Mouse (Mus musculus) gastrocnemius, adult 18-20 months (tissue): ENCODE measurements around the gene Gm20388. TPM values are rescaled to one million over a fixed set of nuclear protein-coding genes. Genes with fewer than 3 reads are reported as not detected.
"Not testable (repeated sequence)": the region's sequence is repeated elsewhere in the genome, so short reads cannot be mapped to it uniquely, and the experiment has no call there.

Experiments used
- DNase-seq: peaks from one replicate; pipeline ENCODE4 v3.0.0; 2021; ENCODE audit warnings: low spot score
- total RNA-seq, 2 experiments: library from RNA; stranded (reverse); gene quantifications; 2 replicates each; pipeline ENCODE4 v1.2.3; 2021

Gm20388 gene
- total RNA-seq, 2 experiments from 2014 or later = 10.5 to 12.3 TPM

GRCm38 (mm10) chr8:122312553-122312952 is 2401.9 kb downstream of the Gm20388 start:
- DNase-seq = peak; percentile 17

DNA sequence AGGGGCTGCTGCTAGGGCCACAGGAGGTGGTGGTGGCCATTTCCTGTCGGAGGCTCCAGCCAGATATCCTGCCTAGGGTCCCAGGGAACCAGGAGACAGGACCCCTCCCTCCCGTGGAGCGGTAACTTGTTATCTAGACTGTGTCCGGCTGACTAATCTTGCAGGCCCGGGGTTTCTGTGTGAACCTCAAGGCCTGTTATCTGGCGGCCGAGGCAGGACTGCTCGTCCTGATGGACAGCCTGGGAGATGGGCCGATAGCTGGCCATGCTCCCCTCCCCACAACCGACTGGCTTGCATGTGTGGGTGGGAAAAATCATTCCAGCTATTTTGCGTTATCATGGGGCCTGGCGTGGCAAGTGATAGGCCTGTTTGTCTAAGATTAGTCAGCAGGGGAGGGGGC is 2402.7 kb downstream of the Gm20388 start:
- DNase-seq = no peak

GRCm38 (mm10) chr8:122314899-122315496 is 2404.4 kb downstream of the Gm20388 start:
- DNase-seq = no peak

GRCm38 (mm10) chr8:122316402-122316801 is 2405.8 kb downstream of the Gm20388 start:
- DNase-seq = no peak

- DNase-seq = no peak
These were observed 2407.4 kb downstream of the Gm20388 start for GRCm38 (mm10) chr8:122317918-122318475.

DNA sequence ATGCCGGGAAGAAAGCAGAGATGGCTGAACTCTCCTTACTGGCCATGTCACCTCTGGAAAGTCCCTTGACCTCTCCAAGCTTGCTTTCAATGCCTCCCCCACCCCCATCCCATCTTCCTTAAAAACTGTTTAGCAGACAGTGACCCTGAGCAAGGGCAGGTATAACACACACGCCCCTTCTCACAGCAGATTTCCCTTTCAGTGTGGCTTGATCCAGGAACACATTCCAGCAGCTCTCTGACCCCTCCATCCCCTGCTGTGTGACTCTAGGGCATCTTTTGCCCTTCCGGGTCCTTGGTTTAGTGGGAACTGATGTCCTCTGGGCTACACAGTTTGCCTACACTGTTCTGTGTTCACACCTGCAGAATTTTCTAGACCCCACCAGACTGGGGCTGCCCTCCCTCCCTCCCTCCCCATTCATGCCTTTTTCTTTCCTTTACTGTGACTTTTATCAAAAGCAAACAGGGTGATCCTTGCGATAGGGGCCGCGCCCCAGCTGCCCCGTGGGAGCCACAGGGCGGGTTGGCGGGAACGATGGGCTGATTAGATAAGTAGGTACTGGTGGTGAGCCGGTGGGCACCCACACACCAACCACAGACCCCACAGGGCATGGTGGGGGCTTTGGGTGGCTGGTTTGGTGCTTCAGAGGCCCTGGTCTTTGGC is 2408.5 kb downstream of the Gm20388 start:
- DNase-seq = no peak

DNA sequence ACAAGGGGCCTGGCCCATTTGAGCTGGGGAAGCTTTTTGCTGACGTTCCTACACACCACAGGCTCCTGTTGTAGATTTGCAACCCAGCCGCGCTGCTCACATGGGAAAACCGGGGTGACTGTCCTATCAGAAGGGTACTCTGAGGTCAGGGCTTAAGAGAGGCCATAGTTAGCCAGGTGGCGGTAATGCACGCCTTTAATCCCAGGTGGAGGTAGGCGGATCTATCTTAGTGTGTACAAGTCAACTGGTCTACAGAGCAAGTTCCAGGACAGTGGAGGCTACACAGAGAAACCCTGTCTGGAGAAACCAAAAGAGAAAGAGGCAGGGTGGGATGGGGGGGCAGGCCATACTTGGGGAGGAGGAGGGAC is 2409.1 kb downstream of the Gm20388 start:
- no peak for DNase-seq

DNA sequence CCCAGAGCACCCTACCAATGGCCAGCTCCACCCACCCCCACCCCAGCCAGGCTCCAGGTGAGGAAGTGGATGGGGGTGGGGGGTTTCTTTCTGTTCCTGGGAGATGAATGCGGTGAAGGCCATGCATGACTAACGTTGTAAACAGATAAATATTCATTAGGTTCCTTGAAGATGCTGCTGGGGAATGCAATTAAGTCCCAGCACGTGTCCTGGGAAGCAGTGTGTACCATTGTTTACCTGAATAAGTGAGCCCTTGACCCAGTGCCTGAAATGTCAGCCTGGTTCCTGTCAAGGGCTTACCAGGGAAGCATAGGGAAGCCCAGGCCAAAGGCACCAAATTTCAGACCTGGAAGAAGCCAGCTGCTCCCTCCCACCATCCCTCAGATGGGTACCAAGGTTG is 2409.9 kb downstream of the Gm20388 start:
- DNase-seq = no peak

GRCm38 (mm10) chr8:122321455-122321921 is 2410.8 kb downstream of the Gm20388 start:
- DNase-seq = no peak

DNA sequence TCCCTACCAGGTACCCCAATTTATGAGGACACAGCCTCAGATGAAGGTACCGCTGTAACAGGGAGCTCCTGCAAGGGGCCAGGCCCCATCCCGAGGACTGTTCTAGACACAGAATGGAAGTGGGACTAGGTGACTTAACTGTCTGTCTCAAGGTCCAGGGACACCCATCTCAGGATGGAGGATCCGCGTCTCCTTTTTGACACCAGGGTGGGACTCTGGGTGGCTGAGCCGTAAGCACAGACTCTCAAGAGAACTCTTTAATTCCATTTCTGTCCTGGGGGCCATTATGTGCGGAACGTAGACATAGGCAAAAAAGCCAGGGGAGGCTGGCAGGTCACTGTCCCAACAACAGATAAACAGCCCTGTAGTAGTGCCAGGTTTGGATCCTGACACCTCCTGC is 2411.5 kb downstream of the Gm20388 start:
- DNase-seq = no peak

DNA sequence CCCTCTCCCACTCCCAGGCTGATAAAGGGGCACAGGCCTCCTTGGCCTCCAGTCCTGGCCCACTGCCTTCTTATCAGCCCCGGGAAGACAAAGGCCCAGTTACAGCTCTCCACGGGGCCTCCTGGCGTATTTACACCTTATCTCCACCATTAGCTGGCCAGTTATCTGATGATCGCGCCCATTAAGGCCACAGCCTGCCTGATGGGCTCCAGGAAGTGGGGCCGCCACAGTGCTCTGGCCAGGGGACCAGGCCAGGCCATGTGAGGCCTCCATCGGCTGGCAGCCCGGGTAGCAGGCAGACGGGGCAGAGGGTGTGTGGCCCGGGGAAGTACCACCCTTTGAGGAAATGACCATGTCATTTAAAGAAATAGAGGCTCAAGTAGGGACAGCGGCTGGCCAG is 2412.2 kb downstream of the Gm20388 start:
- DNase-seq = no peak

GRCm38 (mm10) chr8:122323951-122324402 is 2413.3 kb downstream of the Gm20388 start:
- DNase-seq = not testable (repeated sequence)

DNA sequence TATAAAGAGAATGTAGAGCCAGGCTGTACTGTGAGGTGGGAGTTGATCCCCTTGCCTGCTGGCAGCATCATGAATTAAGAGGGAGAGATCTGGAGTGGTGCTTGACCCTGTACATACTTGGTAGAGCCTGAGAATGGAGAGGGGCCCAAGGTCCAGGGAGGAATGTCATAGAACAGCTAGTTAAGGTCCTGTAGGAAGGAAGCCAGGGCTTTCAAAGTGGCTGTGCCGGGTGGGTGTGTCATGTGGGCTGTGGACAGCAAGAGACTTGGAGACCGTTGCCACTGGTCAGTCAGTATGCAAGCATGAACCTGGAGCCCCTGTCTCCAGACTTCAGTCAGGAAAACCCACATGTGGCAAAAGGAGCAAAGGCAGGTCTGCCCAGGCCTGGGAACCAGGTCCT is 2414.6 kb downstream of the Gm20388 start:
- DNase-seq = no peak

DNA sequence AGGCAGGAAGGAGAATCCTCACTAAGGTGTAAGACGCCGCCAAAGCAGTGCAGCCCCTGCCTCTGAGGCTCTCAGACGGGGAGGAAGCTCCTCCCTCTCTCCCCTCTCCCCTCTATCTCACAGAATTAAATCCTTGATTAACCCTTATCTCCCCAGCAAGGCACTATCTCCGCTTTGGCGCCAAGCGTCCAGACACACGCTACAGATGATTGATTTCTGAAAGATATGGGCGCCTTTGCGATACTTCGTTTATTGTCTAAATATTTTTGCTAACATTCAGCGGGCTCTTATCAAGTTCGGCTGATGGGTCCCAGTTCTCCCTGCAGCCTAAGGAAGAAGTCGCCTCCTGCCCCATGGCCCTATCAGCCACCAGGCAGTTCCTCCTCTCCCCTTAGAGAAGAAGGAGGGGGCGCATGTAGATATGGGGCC is 2415.5 kb downstream of the Gm20388 start:
- DNase-seq = no peak

DNA sequence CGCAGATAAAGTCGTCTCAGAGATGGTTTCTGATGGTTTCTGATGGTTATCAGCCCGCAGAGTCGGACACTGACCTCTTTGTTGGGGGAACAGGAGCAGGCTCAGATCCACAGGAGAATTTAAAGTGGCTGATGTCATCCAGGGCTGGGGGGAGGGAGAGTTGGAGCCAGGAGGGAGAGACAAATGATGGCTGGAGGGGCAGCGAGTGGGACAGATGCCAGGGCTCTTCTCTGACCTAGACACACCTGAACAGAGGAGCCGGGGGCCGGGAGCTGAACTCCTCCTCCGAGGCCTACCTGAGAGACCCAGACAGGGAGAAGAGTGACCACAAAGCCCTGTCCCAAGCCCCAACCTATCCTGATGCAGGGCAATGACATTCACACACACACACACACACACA is 2418.4 kb downstream of the Gm20388 start:
- no peak for DNase-seq

- no peak for DNase-seq
These were observed 2419.1 kb downstream of the Gm20388 start for GRCm38 (mm10) chr8:122329553-122330239.

- DNase-seq = no peak
These were observed 2419.9 kb downstream of the Gm20388 start for GRCm38 (mm10) chr8:122330446-122331133.

GRCm38 (mm10) chr8:122331134-122331523 is 2420.5 kb downstream of the Gm20388 start:
- DNase-seq = no peak

DNA sequence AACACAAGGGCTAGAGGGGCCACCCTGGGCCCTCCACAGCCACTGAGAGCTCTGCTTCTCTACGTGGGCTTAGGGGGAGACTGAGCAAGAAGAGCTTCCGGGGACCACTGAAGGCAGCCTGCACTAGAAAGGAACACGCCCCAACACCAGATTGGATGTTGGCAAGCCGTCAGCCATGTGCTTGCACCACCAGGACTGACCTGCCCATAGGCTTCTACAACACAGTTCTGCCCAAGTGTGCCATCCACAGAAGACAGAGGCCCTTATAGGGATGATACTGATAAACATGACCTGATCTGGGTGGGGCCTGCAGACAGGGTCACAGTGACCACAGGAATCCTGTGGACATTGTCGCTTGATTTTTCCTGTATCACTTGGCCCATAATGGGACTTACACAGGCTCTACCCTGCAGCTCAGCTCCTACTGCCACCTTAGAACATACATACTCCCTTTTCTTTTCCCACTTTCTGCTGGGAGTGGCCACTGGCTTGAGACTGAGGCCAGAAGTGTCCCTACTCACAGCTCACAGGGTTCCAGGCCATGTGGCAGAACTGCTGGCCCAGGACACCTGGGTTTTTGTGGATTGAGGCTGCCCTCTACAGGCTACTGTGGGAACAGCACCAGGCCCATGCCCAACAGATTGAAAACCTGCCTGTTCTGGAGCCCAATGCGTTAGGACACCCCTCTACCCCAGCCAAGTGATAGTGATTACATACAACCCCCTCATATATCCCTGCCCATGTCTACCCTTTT is 2422.3 kb downstream of the Gm20388 start:
- DNase-seq = peak; percentile 86

GRCm38 (mm10) chr8:122333531-122333930 is 2422.9 kb downstream of the Gm20388 start:
- DNase-seq = no peak
